In genomic region chr6:12125031-12125803, GRCm38 (mm10) we compare ENCODE assay signal across 8 mouse cellular contexts.
DNase-seq lines count a peak whose midpoint lies in the region; ATAC-seq lines count a peak whose summit lies in the region.

No protein-coding gene starts in this region.

- H3K4me2 ChIP-seq in forebrain, embryonic 11.5 days (ENCODE audit: low read depth, low read length, severe bottlenecking), result no peak overlapping the region
- peak overlapping the region; percentile 32 for H3K4me2 ChIP-seq in hindbrain, embryonic 15.5 days

- no peak overlapping the region for H3K9ac ChIP-seq in forebrain, embryonic 11.5 days (ENCODE audit: low read length)
- H3K9ac ChIP-seq in hindbrain, embryonic 15.5 days, result no peak overlapping the region

- 33% methylated on average over 17 of the region's 17 CpGs for WGBS in forebrain, embryonic 11.5 days
- 32% methylated on average over 17 of the region's 17 CpGs for WGBS in hindbrain, embryonic 15.5 days

- no peaks in the 10 kb centered on the region for H3K9me3 ChIP-seq in forebrain, embryonic 11.5 days (ENCODE audit: control insufficient read depth, low read length)
- no peaks in the 10 kb centered on the region for H3K9me3 ChIP-seq in hindbrain, embryonic 15.5 days

- H3K27ac ChIP-seq in forebrain, embryonic 11.5 days (ENCODE audit: low read depth, low read length), result no peak overlapping the region
- H3K27ac ChIP-seq in hindbrain, embryonic 15.5 days (replicated peaks), result 0 out of 2 replicates have a peak overlapping the region, but pooled peaks have one; percentile 16

- H3K36me3 ChIP-seq in forebrain, embryonic 11.5 days (ENCODE audit: control insufficient read depth, insufficient read depth, low read length), result no peaks in the 10 kb centered on the region
- no peaks in the 10 kb centered on the region for H3K36me3 ChIP-seq in hindbrain, embryonic 15.5 days

- no peaks in the 10 kb centered on the region for H3K27me3 ChIP-seq in forebrain, embryonic 11.5 days (ENCODE audit: control insufficient read depth, insufficient read depth, low read length)
- H3K27me3 ChIP-seq in hindbrain, embryonic 15.5 days, result no peaks in the 10 kb centered on the region

- H3K4me1 ChIP-seq in forebrain, embryonic 11.5 days (replicated peaks; ENCODE audit: control insufficient read depth, insufficient read depth, low read length), result no peaks in the 10 kb centered on the region
- peaks cover 7% of the 10 kb centered on the region for H3K4me1 ChIP-seq in hindbrain, embryonic 15.5 days (replicated peaks)

- peak; percentile 63 for DNase-seq in MEL-GATA-1-ER (ENCODE audit: extremely low read depth, low read depth)
- DNase-seq in c-Kit-positive CD71-positive TER-119-negative erythroid progenitor cells, embryonic 14.5 days (ENCODE audit: low read depth), result peak; percentile 53
- DNase-seq in forebrain, embryonic 11.5 days (ENCODE audit: low spot score), result peak; percentile 62
- peak; percentile 49 for DNase-seq in layer of hippocampus, postnatal 36 days
- peak; percentile 66 for DNase-seq in lung, postnatal 36 days
- peak; percentile 49 for DNase-seq in retina, postnatal 7 days (ENCODE audit: low read depth, low spot score)
- DNase-seq in urinary bladder, postnatal 25 days (ENCODE audit: low spot score), result peak; percentile 15

- peak; percentile 83 for ATAC-seq in forebrain, embryonic 11.5 days (replicated peaks; ENCODE audit: low FRiP score)
- ATAC-seq in hindbrain, embryonic 15.5 days (ENCODE audit: low FRiP score, low read depth), result peak; percentile 88

- no peak overlapping the region for H3K4me3 ChIP-seq in forebrain, embryonic 11.5 days (ENCODE audit: low read depth, low read length)
- no peak overlapping the region for H3K4me3 ChIP-seq in hindbrain, embryonic 15.5 days

Comparison
In these comparisons a context has a peak if more than half of its experiments do, and no peak if none do; other contexts are left out.
1. DNase-seq: peak in every context shown above with its lines; median percentile 66 in lung, postnatal 36 days; 63 in MEL-GATA-1-ER; 62 in forebrain, embryonic 11.5 days; 53 in c-Kit-positive CD71-positive TER-119-negative erythroid progenitor cells, embryonic 14.5 days; 49 in layer of hippocampus, postnatal 36 days; 49 in retina, postnatal 7 days; 15 in urinary bladder, postnatal 25 days.